Mouse (Mus musculus) neural tube, embryonic 12.5 days (tissue): Measurements from ENCODE around the gene Myl4. TPM values are rescaled to one million over a fixed set of nuclear protein-coding genes. Genes with fewer than 3 reads are reported as not detected.
A peak's percentile ranks its signal among the peaks of the same experiment; 100 is the strongest.

Experiments
- ATAC-seq: fragments of 200-750 bp; cut with Nextera tagmentation; 2 replicates; pipeline ENCODE4 v1.8.0; 2017; ENCODE audit warnings: low read depth, mild to moderate bottlenecking, moderate TSS enrichment, moderate library complexity; ENCODE audit not compliant: low FRiP score
- H3K27ac ChIP-seq: fragments of 300-500 bp; sonication (generic); 2 replicates; pipeline ENCODE4 v1.5.1; 2016
- H3K27me3 ChIP-seq: fragments of 300-500 bp; sonication (generic); replicated peaks from 2 replicates; pipeline ENCODE4 v1.6.1; 2016; ENCODE audit warnings: mild to moderate bottlenecking
- H3K36me3 ChIP-seq: fragments of 300-500 bp; sonication (generic); 2 replicates; pipeline ENCODE4 v1.6.1; 2016; ENCODE audit warnings: mild to moderate bottlenecking
- H3K4me1 ChIP-seq: fragments of 300-500 bp; sonication (generic); 2 replicates; pipeline ENCODE4 v1.6.1; 2016
- H3K4me2 ChIP-seq: fragments of 300-500 bp; sonication (generic); replicated peaks from 2 replicates; pipeline ENCODE4 v1.6.1; 2016; ENCODE audit warnings: mild to moderate bottlenecking
- H3K4me3 ChIP-seq: fragments of 300-500 bp; sonication (generic); 2 replicates; pipeline ENCODE4 v1.5.1; 2016
- H3K9ac ChIP-seq: fragments of 300-500 bp; sonication (generic); 2 replicates; pipeline ENCODE4 v1.6.1; 2016; ENCODE audit warnings: mild to moderate bottlenecking
- H3K9me3 ChIP-seq: fragments of 300-500 bp; sonication (generic); 2 replicates; pipeline ENCODE4 v1.6.1; 2016; ENCODE audit warnings: mild to moderate bottlenecking
- WGBS: fragments of 180-500 bp; shearing (Covaris S2); methylation state at CpG from one replicate; pipeline ENCODE4 v1.1.7; 2016; 5-methylcytosine and 5-hydroxymethylcytosine counted together
- polyA plus RNA-seq: library from polyadenylated mRNA; unstranded; fragments of >200 nt; fragmentation: Nextera tagmentation; extraction: Ambion mirVana; gene quantifications from 2 replicates; pipeline ENCODE4 v1.2.1, GENCODE M21; 2016

Myl4 gene
- polyA plus RNA-seq, 1 experiment from 2014 or later = 13.7 TPM

- 58% methylated on average over 4 of the region's 4 CpGs for WGBS
- Histone ChIP-seq H3K9ac (no peak overlapping the region), H3K4me1 (peaks cover 10% of the 10 kb centered on the region; the same call in 1 of the 2 replicates), H3K27ac (no peak overlapping the region), H3K4me2 (no peak overlapping the region), H3K36me3 (no peaks in the 10 kb centered on the region), H3K9me3 (no peaks in the 10 kb centered on the region), H3K27me3 (peaks cover 18% of the 10 kb centered on the region), H3K4me3 (no peak overlapping the region)
- no peak for ATAC-seq
Observed at GRCm38 (mm10) chr11:104609733-104610132, 59.3 kb downstream of the Myl4 start.

GRCm38 (mm10) chr11:104611579-104612151 lies 61.2 kb downstream of the Myl4 start:
- 52% methylated on average over 4 of the region's 4 CpGs for WGBS
- Histone ChIP-seq H3K36me3 (no peaks in the 10 kb centered on the region), H3K4me3 (no peak overlapping the region), H3K9me3 (no peaks in the 10 kb centered on the region), H3K4me1 (peaks cover 10% of the 10 kb centered on the region; the same call in 1 of the 2 replicates), H3K4me2 (no peak overlapping the region), H3K27ac (no peak overlapping the region), H3K9ac (no peak overlapping the region), H3K27me3 (peaks cover 14% of the 10 kb centered on the region)
- ATAC-seq = no peak

DNA sequence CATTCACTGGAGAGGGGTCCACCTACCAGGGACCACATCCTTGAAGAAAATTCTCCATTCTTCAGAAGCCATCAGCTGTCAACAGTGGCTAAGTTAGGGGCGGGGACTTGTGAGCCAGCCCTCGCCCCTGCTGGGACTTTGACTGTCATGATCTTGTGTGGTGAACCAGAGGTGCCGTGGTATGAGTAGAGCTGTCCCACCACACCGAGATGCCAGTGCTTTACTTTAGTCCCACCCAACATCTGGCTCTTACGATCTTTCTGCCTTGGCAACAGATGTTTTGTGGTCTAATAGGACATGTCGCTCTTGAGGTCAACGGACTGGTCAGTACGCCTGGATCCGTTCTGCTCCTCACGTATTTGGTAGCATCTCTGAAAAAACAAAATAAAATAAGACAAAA lies 63.1 kb downstream of the Myl4 start:
- Histone ChIP-seq H3K36me3 (no peaks in the 10 kb centered on the region), H3K4me1 (peaks cover 1% of the 10 kb centered on the region; the same call in 1 of the 2 replicates), H3K4me2 (no peak overlapping the region), H3K9ac (no peak overlapping the region), H3K4me3 (no peak overlapping the region), H3K27me3 (peaks cover 11% of the 10 kb centered on the region), H3K27ac (no peak overlapping the region), H3K9me3 (no peaks in the 10 kb centered on the region)
- no peak for ATAC-seq
- 84% methylated on average over 10 of the region's 10 CpGs for WGBS

DNA sequence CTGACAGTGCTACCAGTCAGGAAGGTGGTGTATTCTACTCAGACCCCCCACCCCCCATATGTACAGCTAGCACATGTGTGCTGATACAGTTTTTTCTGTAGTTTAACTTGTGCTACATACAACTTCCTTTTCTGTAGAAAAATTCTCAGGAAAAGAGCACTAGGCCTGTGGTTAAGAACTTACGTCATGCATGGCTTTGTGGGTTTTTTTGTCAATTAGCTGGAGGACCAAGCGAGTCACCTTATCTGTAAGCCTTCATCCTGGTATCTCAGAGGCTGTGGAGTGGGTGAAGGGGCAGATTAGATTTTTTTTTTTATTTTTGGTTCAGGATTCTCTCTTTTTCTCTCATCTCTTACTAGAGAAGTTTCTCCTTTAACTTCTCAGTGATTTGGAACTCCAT lies 63.7 kb downstream of the Myl4 start:
- Histone ChIP-seq H3K36me3 (no peaks in the 10 kb centered on the region), H3K4me3 (no peak overlapping the region), H3K4me2 (no peak overlapping the region), H3K9ac (no peak overlapping the region), H3K27ac (no peak overlapping the region), H3K9me3 (no peaks in the 10 kb centered on the region), H3K4me1 (peaks cover 3% of the 10 kb centered on the region; the same call in 1 of the 2 replicates), H3K27me3 (peaks cover 11% of the 10 kb centered on the region)
- ATAC-seq = no peak
- 88% methylated on average over 2 of the region's 2 CpGs for WGBS

DNA sequence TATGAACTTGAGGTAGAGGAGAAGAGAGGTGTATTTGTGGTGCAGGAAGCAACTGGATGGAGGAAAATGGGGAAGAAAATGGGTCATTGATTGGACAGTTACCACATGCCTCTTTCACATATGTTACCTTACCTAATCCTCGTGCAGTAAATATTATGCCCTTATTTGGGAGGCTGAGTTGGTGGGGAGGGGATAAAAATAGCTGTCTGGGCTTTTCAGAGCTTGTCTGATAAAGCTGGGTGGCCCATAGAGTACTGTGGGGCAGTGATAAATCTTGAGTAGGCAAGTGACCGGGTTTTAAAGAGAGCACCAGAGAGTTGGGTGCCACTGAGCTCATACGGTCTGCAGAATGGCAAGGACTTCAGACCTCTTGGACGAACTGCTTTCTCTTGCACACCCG lies 65.7 kb downstream of the Myl4 start:
- Histone ChIP-seq H3K9ac (no peak overlapping the region), H3K4me3 (no peak overlapping the region), H3K36me3 (no peaks in the 10 kb centered on the region), H3K27ac (no peak overlapping the region), H3K9me3 (no peaks in the 10 kb centered on the region), H3K4me2 (no peak overlapping the region), H3K27me3 (no peaks in the 10 kb centered on the region), H3K4me1 (peaks cover 9% of the 10 kb centered on the region; the same call in 1 of the 2 replicates)
- no peak for ATAC-seq
- WGBS = 79% methylated on average over 5 of the region's 5 CpGs

- no peak for ATAC-seq
- Histone ChIP-seq H3K4me1 (peaks cover 9% of the 10 kb centered on the region; the same call in 1 of the 2 replicates), H3K27me3 (no peaks in the 10 kb centered on the region), H3K36me3 (no peaks in the 10 kb centered on the region), H3K9me3 (no peaks in the 10 kb centered on the region), H3K4me3 (no peak overlapping the region), H3K9ac (no peak overlapping the region), H3K4me2 (no peak overlapping the region), H3K27ac (no peak overlapping the region)
- WGBS = 83% methylated on average over 6 of the region's 6 CpGs
Observed at GRCm38 (mm10) chr11:104618638-104619076, 68.2 kb downstream of the Myl4 start.

DNA sequence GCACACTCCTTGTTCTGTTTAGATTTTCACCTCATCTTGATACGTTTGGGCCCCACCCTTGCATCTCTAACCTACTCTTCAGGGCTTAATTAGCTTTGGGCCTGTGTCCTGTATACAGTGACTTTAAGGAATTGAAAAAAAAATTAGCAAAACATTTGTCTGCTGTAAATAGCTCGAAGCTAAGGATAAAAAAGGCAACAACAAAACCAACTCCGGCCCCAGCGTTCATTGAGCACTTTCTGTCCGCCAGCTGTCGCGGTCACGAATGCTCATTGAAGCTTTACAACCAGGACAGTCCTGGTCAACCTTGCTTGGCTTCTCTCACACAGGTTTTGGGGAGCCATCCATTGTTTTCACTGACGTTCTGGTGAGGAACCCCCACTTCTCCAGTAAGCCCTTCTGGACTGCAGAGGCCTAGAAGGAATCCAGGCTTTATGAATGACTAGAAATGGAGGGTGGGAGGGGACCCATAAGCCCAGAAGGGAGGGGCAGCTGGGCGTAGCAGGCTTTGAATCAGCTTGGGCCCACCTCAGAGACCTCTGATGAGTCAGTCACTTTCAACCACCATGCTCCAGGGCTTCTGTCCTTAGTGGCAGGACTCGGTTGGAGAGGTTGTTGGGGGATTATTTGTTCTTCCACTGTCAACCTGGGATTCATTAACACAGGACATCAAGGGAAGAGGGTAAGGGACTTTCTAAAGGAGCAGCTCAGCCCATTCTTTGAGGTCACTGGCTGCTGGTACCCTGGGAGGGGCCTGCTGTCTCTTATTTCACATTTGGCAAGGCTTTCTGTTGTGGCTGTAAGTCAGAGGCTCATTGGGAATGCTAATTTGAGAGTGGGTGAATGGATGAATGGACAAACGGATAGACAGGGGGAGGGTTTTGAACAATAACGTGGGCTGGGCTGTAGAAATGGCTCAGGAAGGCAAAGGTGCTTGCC lies 68.9 kb downstream of the Myl4 start:
- Histone ChIP-seq H3K4me3 (no peak overlapping the region), H3K4me1 (peaks cover 9% of the 10 kb centered on the region; the same call in 1 of the 2 replicates), H3K4me2 (no peak overlapping the region), H3K9ac (no peak overlapping the region), H3K27me3 (no peaks in the 10 kb centered on the region), H3K27ac (no peak overlapping the region), H3K36me3 (no peaks in the 10 kb centered on the region), H3K9me3 (no peaks in the 10 kb centered on the region)
- ATAC-seq = peak; percentile 66
- 45% methylated on average over 13 of the region's 13 CpGs for WGBS

DNA sequence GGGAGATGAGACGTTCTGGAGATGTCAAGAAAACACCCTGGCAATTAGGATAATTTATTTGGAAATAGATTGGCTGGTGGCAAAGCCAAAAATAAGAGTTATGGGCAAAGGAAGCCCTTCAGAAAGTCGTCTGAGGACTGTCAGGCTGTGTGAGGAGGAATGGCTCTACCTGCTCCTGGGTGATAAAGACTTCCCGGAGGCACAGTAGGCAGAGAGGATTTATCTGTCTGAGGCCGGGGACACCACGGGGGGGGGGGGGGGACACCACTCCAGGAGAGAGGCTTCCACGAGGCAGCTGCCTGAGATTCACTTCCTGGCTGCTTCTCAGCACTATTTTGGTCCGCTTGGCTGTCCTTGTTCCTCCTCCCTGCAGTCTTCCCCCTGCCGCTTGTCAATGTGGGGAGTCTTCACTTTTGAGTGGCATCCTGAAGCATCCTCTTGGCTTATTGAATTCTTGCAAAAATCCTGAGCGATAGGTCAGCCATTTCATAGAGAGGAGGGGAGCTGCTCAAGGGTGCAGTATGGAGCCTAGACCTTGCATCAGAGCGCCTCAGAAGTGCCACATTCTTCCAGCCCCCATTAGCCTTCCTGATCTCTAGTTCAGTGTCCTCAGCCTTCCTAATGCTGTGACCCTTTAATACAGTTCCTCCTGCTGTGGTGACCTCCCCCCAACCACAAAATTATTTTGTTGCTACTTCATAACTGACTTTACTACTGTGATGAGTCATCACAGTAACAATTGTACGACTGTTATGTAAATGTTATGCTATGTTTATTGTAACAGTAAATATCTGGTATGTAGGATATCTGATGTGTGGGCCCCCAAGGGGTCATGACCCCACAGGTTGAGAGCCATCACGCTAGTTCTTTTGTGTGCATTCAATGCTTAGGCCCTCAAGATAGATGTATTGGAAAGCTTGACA lies 71.8 kb downstream of the Myl4 start:
- H3K27ac ChIP-seq = no peak overlapping the region
- no peak for ATAC-seq

DNA sequence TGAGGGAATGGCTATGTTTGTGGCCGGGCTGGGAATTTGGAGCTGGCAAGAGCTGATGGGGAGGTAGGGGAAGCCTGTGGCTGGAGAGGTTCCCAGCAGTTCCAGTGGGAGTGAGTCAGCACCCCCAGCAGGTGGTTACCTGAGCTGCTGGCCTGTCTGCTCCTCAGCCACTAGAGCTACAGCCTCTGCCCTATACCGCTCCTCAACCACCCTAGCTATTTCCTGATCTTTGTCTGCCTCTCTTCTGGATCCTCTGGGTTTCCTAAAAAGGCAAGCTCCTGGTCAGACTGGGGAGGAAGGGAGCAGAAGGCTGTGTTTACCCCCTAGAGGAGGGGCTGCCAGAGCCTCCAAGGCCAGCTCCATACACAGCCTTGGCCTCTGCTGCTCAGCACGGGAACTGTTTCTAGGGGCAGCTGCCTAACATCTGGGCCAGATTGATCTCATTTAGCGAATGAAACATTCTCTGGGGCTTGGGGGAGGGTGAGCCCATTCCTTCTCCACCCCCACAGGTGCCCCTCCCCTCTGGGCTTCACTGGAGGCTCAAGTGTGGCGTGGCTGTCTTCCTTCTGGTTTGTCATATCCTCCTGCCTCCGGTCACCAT lies 74.4 kb downstream of the Myl4 start:
- no peaks in the 10 kb centered on the region for H3K9me3 ChIP-seq
- H3K9ac ChIP-seq = no peak overlapping the region
- no peaks in the 10 kb centered on the region for H3K27me3 ChIP-seq
- H3K4me2 ChIP-seq = no peak overlapping the region
- WGBS = 48% methylated on average over 6 of the region's 6 CpGs
- no peak overlapping the region for H3K27ac ChIP-seq
- no peak for ATAC-seq
- H3K4me3 ChIP-seq = no peak overlapping the region
- H3K36me3 ChIP-seq = no peaks in the 10 kb centered on the region
- 0 out of 2 replicates have a peak, but pooled peaks cover 8% of the 10 kb centered on the region for H3K4me1 ChIP-seq

More for the DNA sequence above, 71.8 kb downstream of the Myl4 start:
- no peaks in the 10 kb centered on the region for H3K9me3 ChIP-seq
- no peaks in the 10 kb centered on the region for H3K27me3 ChIP-seq
- H3K9ac ChIP-seq = no peak overlapping the region
- WGBS = 51% methylated on average over 12 of the region's 12 CpGs
- no peaks in the 10 kb centered on the region for H3K36me3 ChIP-seq
- H3K4me2 ChIP-seq = no peak overlapping the region
- H3K4me3 ChIP-seq = no peak overlapping the region
- peaks cover 17% of the 10 kb centered on the region; the same call in 1 of the 2 replicates for H3K4me1 ChIP-seq

DNA sequence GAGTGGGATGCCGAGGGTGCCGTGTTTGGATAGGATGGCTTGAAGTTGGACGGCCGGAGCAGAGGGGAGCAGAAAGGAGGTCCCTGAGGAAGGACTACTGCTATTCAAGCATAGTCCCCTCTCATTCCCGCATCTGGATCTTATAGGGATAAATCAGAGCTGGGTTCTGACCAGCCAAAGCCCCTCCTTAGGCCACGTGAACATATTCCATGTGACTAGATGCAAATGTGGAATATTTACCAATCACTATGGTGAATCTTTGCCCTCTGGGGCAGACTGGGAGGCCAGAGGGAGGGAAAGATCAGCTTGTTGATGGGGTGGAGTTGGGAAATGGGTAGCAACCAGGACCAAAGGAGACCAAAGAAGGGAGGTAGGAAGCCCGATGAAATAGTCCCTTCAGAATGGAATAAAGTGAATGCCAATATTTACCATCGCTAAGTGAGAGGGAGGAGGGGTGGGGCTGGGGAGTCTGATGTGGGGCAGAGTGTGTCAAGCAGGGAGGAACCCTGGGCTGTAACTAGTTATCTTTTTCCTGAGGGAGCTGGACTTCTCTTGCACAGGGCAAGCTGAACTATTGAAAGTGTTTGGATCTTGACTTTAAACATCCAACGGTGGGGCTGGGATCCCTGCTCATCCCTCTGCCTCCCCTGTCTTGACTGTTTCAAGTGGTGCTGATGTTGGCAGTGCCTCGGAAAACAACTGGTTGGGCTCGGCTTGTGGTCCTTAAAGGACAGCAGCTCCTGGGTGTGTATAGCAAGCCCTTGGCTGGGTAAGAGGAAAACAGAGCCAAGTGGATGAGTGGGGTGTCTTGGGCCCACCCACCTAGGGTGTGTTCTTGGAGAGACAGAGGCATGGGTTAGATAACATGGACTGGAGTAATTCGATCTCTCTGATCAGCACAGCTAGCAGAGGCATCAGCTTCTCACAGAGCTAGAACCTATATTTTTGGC lies 75.3 kb downstream of the Myl4 start:
- ATAC-seq = no peak
- no peaks in the 10 kb centered on the region for H3K9me3 ChIP-seq
- H3K27me3 ChIP-seq = no peaks in the 10 kb centered on the region
- no peak overlapping the region for H3K27ac ChIP-seq
- no peak overlapping the region for H3K4me2 ChIP-seq
- H3K9ac ChIP-seq = no peak overlapping the region
- no peak overlapping the region for H3K4me3 ChIP-seq
- no peaks in the 10 kb centered on the region for H3K36me3 ChIP-seq
- WGBS = 50% methylated on average over 12 of the region's 12 CpGs
- 0 out of 2 replicates have a peak, but pooled peaks cover 8% of the 10 kb centered on the region for H3K4me1 ChIP-seq

DNA sequence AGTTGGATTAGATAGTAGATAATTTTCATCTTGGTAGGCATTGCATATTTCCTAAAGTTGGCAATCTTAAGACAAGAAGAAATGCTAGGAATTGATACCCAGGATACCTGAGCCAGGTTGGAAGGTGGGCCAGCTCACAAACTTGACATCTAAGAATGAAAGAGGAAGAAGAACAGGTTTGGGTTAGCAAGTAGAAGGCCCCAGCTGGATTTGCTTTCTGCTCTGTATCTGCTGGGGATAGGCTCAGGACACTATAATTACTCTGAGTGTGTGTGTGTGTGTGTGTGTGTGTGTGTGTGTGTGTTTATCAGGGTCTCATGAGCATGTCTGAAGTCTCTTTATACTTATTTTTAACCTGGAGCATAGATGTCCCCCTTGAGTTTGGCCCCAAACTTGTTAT lies 76.2 kb downstream of the Myl4 start:
- Histone ChIP-seq H3K9ac (no peak overlapping the region), H3K9me3 (no peaks in the 10 kb centered on the region), H3K4me1 (0 out of 2 replicates have a peak, but pooled peaks cover 8% of the 10 kb centered on the region), H3K4me2 (no peak overlapping the region), H3K36me3 (no peaks in the 10 kb centered on the region), H3K4me3 (no peak overlapping the region), H3K27ac (no peak overlapping the region), H3K27me3 (no peaks in the 10 kb centered on the region)
- ATAC-seq = no peak
